Mouse (Mus musculus): Measurements from ENCODE around the gene Abhd5.
"Not testable (repeated sequence)": the region's sequence is repeated elsewhere in the genome, so short reads cannot be mapped to it uniquely, and the experiment has no call there.

Abhd5 gene

GRCm38 (mm10) chr9:122351303-122352024, at the start of gene Abhd5:
Gene Abhd5, plus strand, starts transcription at chr9:122351608.
- peak; percentile 96 for ATAC-seq (ENCODE audit: insufficient number of reproducible peaks, low FRiP score, low TSS enrichment)

DNA sequence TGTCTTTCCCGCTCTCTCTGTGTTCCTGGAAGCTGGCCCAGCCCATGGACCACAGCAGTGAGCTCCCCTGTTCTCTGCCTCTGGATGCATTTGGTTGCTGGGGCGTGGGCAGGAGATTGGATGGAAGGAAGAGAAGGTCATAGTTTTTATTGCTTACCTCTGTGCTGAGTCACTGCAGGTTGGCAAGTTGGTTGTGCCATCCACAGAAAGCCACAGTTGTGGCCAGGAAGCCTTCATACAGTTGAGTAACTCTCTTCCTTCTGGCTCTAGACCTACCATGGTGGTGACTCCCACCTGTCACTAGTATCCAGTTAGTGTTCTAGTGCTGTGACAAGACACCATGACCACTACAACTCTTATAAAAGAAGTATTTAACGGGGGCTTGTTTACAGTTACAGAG, 46.1 kb upstream of the Abhd5 start:
- ATAC-seq (ENCODE audit: insufficient number of reproducible peaks, low FRiP score, low TSS enrichment), result no peak

- no peak for ATAC-seq (ENCODE audit: insufficient number of reproducible peaks, low FRiP score, low TSS enrichment)
These were observed 42.1 kb upstream of the Abhd5 start for GRCm38 (mm10) chr9:122309013-122309980.

DNA sequence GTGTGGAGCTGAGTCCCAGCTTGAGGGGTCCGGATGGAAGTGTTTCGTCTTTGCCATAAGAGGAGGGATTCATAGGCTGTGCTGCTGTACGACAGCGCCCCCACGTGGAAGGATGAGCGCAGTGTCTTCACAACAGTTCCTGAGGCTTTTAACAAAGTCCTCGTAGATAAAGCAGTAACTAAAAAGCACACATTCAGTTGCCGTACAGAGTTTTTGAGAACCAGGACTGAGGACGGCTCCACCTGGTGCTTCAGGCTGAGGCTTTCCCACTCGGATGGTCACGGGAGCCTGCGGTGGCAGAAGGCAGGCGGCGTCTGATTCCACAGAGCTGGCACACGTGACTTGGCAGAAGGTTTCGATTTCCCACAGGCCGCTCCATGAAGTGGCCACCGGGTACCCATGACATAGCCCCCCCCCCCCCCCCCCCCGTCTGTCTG, 40.8 kb upstream of the Abhd5 start:
- ATAC-seq (ENCODE audit: insufficient number of reproducible peaks, low FRiP score, low TSS enrichment), result peak; percentile 81

DNA sequence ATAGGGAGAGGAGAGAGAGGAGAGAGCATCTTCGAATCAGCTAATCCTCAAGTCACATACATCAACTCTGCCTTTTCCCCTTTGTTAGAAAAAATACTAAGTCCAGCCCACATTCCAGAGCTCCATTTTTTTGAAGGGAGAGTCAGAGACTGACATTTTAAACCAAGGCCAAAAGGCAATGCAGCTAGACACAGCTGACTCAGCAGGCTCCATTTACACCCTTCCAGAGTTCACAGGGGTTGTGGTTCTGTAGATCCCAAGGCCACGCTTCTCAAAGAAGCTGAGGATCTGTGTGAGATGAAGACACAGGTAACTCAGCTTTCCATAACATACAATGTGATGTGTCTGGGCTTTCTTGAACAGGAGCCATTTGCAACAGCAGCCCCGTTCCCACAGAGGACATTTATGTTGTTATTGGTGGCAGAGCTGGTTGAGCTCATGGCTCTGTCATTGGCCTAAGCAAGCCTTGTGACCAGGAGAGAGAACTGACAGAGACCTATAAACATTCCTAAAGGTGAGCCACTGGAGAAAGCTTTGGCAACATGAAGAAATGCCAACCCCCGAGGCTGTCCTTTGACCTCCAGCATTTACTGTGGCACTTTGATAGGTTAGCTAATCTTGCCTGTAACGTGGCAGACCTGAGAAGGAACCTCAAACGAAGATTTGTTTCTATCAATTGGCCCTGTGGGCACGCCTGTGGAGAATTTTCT, 40.2 kb upstream of the Abhd5 start:
- no peak for ATAC-seq (ENCODE audit: insufficient number of reproducible peaks, low FRiP score, low TSS enrichment)

GRCm38 (mm10) chr9:122312296-122312990, 39.0 kb upstream of the Abhd5 start:
- no peak for ATAC-seq (ENCODE audit: insufficient number of reproducible peaks, low FRiP score, low TSS enrichment)

GRCm38 (mm10) chr9:122313128-122313527, 38.3 kb upstream of the Abhd5 start:
- ATAC-seq (ENCODE audit: insufficient number of reproducible peaks, low FRiP score, low TSS enrichment), result not testable (repeated sequence)

- ATAC-seq (ENCODE audit: insufficient number of reproducible peaks, low FRiP score, low TSS enrichment), result no peak
These were observed 37.0 kb upstream of the Abhd5 start for GRCm38 (mm10) chr9:122314386-122314785.

DNA sequence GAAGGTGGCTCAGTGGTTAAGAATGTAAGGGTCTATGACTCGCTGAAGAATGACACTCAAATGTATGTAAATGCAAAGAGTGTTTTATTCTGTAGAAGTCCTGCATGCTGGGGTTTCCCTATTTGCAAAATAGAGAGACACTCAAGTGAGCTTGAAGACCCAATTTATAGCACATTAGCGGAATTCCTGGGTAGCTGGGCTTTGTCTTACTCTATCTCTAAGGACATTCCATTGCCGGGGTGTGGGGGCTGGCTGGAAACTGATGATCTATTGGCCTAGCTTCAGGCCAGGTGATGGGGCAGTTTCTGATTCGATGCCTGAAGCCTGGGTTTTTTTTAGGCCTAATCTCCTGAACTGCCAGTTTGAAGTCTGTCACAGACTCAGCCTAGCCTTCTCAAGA, 36.5 kb upstream of the Abhd5 start:
- ATAC-seq (ENCODE audit: insufficient number of reproducible peaks, low FRiP score, low TSS enrichment), result no peak

- ATAC-seq (ENCODE audit: insufficient number of reproducible peaks, low FRiP score, low TSS enrichment), result no peak
These were observed 35.9 kb upstream of the Abhd5 start for GRCm38 (mm10) chr9:122315501-122315900.

DNA sequence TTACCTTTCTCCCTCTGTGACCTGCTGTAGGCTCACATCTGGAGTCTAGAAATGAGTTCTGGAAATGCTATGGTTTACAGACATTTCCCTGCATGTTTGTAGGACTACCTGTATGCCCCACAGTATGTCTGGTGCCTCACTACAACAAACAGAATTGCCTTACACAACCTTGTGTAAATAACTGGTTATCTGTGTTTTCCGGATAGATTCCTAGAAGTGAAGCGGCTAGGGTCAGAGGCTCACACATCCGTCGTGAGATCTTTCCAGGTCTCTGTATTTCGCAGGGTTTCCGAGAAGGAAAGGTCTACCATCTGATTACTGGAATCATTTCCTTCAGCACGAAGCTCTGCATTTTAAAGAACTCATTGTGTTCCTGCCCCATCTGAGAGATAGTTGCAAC, 34.8 kb upstream of the Abhd5 start:
- ATAC-seq (ENCODE audit: insufficient number of reproducible peaks, low FRiP score, low TSS enrichment), result no peak

GRCm38 (mm10) chr9:122320626-122321025, 30.8 kb upstream of the Abhd5 start:
- no peak for ATAC-seq (ENCODE audit: insufficient number of reproducible peaks, low FRiP score, low TSS enrichment)

GRCm38 (mm10) chr9:122322356-122322755, 29.1 kb upstream of the Abhd5 start:
- ATAC-seq (ENCODE audit: insufficient number of reproducible peaks, low FRiP score, low TSS enrichment), result no peak

- no peak for ATAC-seq (ENCODE audit: insufficient number of reproducible peaks, low FRiP score, low TSS enrichment)
These were observed 25.4 kb upstream of the Abhd5 start for GRCm38 (mm10) chr9:122325996-122326395.

- no peak for ATAC-seq (ENCODE audit: insufficient number of reproducible peaks, low FRiP score, low TSS enrichment)
These were observed 23.2 kb upstream of the Abhd5 start for GRCm38 (mm10) chr9:122328199-122328598.

GRCm38 (mm10) chr9:122336677-122337076, 14.7 kb upstream of the Abhd5 start:
- ATAC-seq (ENCODE audit: insufficient number of reproducible peaks, low FRiP score, low TSS enrichment), result no peak

GRCm38 (mm10) chr9:122337510-122337931, 13.9 kb upstream of the Abhd5 start:
- no peak for ATAC-seq (ENCODE audit: insufficient number of reproducible peaks, low FRiP score, low TSS enrichment)

- no peak for ATAC-seq (ENCODE audit: insufficient number of reproducible peaks, low FRiP score, low TSS enrichment)
These were observed 11.4 kb upstream of the Abhd5 start for GRCm38 (mm10) chr9:122339972-122340371.

DNA sequence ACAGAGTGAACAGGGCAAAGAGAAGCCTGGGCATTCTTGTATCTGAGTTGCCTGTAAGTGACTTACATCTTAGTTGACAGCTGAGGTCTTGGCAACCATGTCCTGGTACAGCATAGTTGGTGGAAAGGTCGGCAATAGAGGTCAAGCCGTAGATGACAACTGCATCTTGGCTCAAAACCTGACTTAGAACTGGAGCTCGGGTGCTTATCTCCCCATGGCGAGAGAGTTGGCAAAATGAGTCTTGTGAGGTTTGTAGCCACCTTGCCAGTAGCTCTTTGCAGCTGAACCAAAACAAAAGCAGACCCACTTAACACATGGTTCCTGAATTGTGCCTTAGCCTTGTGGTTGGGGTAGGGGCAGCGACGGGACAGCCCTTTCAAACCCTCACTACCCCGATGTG, 8.0 kb upstream of the Abhd5 start:
- no peak for ATAC-seq (ENCODE audit: insufficient number of reproducible peaks, low FRiP score, low TSS enrichment)

GRCm38 (mm10) chr9:122344560-122344959, 6.8 kb upstream of the Abhd5 start:
- no peak for ATAC-seq (ENCODE audit: insufficient number of reproducible peaks, low FRiP score, low TSS enrichment)

All from cerebellum, adult (tissue).